Mouse (Mus musculus) cerebellum, adult 8-10 months (tissue): Measurements from ENCODE around the gene Slc4a1.

Experiments used
- DNase-seq: peaks from one replicate; pipeline ENCODE4 v3.0.0; 2022

Gene Slc4a1

GRCm38 (mm10) chr11:102318576-102319409 lies 47.2 kb downstream of the Slc4a1 start:
- DNase-seq: peak; percentile 67

DNA sequence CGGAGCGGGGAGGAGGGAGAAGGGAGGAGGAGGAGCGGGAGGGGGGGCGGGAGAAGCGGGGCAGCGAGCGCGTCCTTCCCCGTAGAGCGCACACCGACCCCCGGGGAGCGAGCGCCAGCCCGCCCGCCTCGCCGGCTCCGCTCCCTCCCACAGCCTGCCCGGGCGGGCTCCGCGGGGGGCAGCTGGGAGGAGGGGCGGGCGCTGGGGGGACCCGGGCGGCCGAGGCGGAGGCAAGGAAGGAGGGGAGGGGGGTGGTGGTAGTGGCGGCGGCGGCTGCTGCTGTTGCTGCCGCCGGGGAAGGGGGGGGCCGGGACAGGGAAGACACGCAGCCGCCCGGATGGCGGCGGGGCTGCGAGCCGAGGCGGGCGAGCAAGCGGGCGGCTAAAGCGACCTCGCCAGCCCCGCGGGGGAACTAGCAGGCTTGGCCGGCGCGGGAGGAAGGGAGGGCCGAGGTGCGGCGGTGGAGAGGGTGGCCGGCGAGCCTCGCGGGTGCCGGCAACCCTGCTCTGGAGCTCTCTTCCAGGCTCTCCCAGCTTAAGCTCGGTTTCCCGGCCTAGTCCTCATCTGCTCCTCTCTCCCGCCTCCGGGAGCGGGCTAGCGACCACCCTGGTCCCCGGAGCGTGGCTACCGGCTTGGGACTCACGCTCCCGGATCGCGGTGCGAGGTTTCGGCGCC lies 48.0 kb downstream of the Slc4a1 start:
- peak; percentile 71 for DNase-seq

DNA sequence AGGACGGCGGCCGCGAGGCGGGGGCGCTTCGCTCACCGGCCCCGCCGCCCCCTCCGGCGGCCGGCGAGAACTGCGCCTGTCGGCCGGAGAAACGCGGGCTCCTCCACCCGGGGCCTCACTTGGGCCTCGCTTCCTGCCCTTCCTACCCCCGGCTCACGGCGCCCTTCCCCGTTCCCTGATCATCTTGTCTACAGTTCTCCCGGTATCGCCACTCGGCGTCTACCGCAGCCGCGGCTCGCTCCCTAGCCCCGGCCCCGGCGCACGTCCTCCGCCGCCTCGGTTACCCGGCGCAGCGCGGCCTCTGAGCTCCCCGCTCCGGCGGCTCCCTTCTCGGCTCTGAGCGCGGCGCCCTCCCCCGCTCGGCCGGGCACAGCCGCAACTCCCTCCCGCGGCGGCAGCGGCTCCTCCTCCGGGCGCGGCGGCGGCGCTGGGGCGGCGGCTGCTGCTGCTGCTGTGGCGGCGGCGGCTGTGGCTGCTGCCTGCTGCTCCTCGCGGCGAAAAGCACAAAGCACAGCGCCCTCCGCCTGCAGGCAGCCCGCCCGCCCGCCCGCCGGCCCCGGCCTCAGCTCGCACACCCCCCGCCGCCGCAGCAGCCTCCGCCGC lies 48.6 kb downstream of the Slc4a1 start:
- peak; percentile 66 for DNase-seq

- peak; percentile 86 for DNase-seq
Observed at GRCm38 (mm10) chr11:102316572-102317297, 49.3 kb downstream of the Slc4a1 start.

- no peak for DNase-seq
Observed at GRCm38 (mm10) chr11:102315690-102316571, 50.1 kb downstream of the Slc4a1 start.

- DNase-seq: no peak
Observed at GRCm38 (mm10) chr11:102314321-102314720, 51.7 kb downstream of the Slc4a1 start.

- no peak for DNase-seq
Observed at GRCm38 (mm10) chr11:102312586-102312985, 53.4 kb downstream of the Slc4a1 start.

GRCm38 (mm10) chr11:102311966-102312365 lies 54.0 kb downstream of the Slc4a1 start:
- no peak for DNase-seq

DNA sequence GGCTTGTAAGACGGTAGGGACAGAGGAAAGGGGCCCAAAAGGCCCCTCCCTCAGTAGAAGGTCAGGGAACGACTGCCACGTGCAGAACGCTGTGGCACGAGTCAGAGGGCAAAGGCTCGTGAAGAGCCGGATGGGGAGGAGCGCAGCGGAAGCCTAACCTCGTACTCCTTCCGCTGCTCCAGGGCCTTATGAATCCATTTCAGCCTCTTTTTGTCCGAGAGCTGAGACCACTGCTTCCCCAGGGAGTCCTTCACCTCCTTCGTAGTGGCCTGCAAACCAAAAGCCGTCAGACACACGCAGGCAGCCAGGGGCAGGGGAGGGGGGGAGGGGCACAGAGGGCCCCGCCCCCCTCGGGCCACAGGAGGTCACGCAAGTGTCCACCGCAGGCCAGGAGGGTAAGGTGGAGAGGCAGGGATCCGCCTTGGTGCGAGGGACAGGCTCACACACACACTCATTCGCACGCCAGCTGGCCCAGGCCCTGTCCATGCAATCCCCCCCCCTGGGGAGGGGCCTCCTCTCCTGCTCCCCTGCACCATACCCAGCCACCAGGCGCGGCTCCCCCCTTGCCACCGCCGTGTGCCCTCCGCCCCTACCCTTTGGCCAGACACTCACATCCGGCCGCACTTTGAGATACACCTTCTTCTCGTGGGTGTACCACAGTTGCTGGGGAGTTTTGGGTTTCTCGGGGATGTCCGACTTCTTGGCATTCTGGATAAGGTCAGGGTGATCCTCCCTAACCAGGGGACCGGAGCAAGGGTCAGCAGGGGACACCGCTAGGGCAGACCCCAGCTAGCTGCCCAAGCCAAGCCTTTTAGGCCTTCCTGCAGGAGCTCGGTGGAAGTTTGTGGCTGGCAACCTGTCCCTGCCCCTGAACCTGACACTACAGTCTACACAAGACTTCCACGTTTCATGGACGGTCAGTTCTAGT lies 55.0 kb downstream of the Slc4a1 start:
- DNase-seq: no peak

GRCm38 (mm10) chr11:102309821-102310617 lies 56.0 kb downstream of the Slc4a1 start:
- DNase-seq: no peak

DNA sequence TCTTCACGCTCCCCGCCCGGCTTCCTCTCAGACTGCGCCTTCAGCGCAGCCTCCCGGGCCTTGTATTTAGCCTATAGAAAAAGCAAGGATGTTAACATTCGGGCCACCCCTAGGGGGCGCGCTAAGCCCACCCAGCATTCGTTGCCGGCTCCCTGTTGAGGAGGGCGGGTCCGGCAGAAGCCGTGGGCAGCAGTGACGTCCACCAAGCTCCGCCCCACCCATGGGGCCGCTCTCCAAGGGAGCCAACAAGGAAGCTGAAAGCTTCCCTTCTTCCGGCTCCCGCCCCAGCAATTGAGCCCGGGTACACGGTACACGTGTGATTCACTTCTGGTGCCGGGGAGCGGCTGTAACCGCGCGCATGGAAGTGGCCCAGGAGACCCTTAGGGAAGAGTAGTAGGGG lies 57.0 kb downstream of the Slc4a1 start:
- DNase-seq: peak; percentile 94

- DNase-seq: peak; percentile 25
Observed at GRCm38 (mm10) chr11:102308104-102308503, 57.9 kb downstream of the Slc4a1 start.

DNA sequence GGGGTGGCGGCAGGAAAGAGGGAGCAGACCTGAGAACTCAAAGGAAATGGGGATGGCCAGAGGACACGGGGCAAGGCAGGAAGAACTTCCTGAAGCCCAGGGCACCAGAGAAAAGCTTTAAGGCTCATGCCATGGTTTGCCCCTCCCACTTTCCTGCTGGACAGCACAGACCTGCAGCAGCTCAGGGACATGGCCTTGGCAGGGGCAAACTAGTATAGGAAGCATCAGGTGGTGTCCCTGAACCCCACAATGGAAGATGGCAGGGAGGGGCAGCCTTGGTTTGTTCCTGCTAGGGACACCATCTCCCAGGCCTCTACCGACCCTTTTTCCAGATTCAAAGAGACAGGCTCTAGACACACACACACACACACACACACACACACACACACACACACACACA lies 60.6 kb downstream of the Slc4a1 start:
- DNase-seq: no peak

GRCm38 (mm10) chr11:102304141-102304540 lies 61.9 kb downstream of the Slc4a1 start:
- no peak for DNase-seq

- peak; percentile 45 for DNase-seq
Observed at GRCm38 (mm10) chr11:102299839-102300238, 66.2 kb downstream of the Slc4a1 start.
